Mouse (Mus musculus) bone marrow, adult 2 months (tissue): ENCODE measurements around the gene Slc25a33.

Experiments
- CTCF ChIP-seq: fragments of 200-500 bp; IDR thresholded peaks from 2 replicates; pipeline ENCODE4 v1.5.1; 2011; ENCODE audit warnings: low read length, control low read depth; ENCODE audit not compliant: control insufficient read depth, insufficient read depth
- POLR2A ChIP-seq: fragments of 200-500 bp; IDR thresholded peaks from 2 replicates; pipeline ENCODE4 v1.6.1; 2011; ENCODE audit warnings: low read depth, mild to moderate bottlenecking, control low read depth, low read length, borderline replicate concordance; ENCODE audit not compliant: control insufficient read depth

- TF ChIP-seq CTCF, result no peak
- no peak for TF ChIP-seq POLR2A
These were observed 51.7 kb downstream of the Slc25a33 start for GRCm38 (mm10) chr4:149722104-149723020.
